Mouse (Mus musculus): Measurements from ENCODE around the gene Ciapin1. TPM values are rescaled to one million over a fixed set of nuclear protein-coding genes. Genes with fewer than 3 reads are reported as not detected.

The Ciapin1 gene
- total and polyA plus RNA-seq, 2 experiments from 2014 or later: 80.6 to 92.2 TPM

DNA sequence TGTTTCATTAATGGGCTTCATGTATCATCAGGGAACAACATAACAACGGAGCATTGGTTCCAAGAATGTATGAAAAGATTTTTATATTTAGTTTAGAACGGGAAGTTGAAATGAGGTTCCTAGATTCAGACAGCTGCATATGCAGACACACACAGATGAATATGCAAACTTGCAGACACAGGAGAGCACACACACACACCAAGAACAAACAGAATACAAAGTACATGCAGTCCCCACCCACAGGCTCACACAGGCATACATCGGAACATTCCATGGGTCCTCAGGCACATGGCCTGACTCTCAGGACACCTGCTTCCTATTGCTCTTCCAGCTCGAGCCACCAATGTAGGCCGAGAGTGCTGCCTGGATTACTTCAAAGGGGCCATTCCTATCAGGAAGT lies 27.3 kb downstream of the Ciapin1 start:
- H3K9ac ChIP-seq (replicated peaks; ENCODE audit: low read depth, low read length): no peak overlapping the region
- no peak for ATAC-seq (ENCODE audit: insufficient read depth, low read depth)
- H3K27ac ChIP-seq (ENCODE audit: low read depth): no peak overlapping the region
- H3K9me3 ChIP-seq (replicated peaks; ENCODE audit: control insufficient read depth, low read length): no peaks in the 10 kb centered on the region
- H3K36me3 ChIP-seq (replicated peaks; ENCODE audit: control insufficient read depth, insufficient read depth, low read length): no peaks in the 10 kb centered on the region
- no peaks in the 10 kb centered on the region for H3K27me3 ChIP-seq (ENCODE audit: control insufficient read depth, insufficient read depth, low read length)
- no peaks in the 10 kb centered on the region for H3K4me1 ChIP-seq (ENCODE audit: control insufficient read depth, insufficient read depth)
- TF ChIP-seq CTCF (IDR thresholded peaks at IDR 0.05; ENCODE audit: low read depth) (no peak), EP300 (IDR thresholded peaks at IDR 0.05; ENCODE audit: low read depth) (no peak)
- no peak overlapping the region for H3K4me2 ChIP-seq (ENCODE audit: low read depth, low read length)
- DNase-seq (ENCODE audit: low spot score): no peak
- no peak overlapping the region for H3K4me3 ChIP-seq (ENCODE audit: low read depth, low read length)
- WGBS: 74% methylated on average over 5 of the region's 5 CpGs

DNA sequence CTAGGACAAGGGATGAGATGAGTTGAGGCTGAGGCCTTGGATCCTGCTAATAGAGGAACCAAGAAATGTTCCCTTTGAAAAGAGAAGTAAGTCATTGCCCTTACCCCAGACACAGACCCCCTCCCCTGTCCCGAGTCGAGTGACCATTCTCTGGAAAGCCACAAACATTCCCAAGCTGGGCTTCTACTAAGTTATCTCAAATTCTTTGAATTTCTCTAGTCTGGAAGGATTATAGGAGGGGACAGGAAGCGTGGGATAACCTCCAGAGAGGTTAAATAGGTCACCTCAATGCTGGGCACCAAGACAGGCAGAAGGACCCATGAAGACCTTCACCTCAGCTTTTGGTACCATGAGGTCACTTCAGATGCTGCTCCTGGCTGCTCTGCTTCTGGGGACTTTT lies 28.0 kb downstream of the Ciapin1 start, which contains the start of gene Ccl17:
Gene Ccl17, plus strand, starts transcription at position 301 of the 400 bp plus-strand sequence.
- H3K27me3 ChIP-seq (ENCODE audit: control insufficient read depth, insufficient read depth, low read length): no peaks in the 10 kb centered on the region
- H3K4me3 ChIP-seq (ENCODE audit: low read depth, low read length): no peak within 1 kb of the TSS
- no peaks in the 10 kb centered on the region for H3K36me3 ChIP-seq (replicated peaks; ENCODE audit: control insufficient read depth, insufficient read depth, low read length)
- H3K27ac ChIP-seq (ENCODE audit: low read depth): no peak within 1 kb of the TSS
- no peak for DNase-seq (ENCODE audit: low spot score)
- 23% methylated on average over 3 of the region's 3 CpGs for WGBS
- no peak for TF ChIP-seq EP300 (IDR thresholded peaks at IDR 0.05; ENCODE audit: low read depth)
- TF ChIP-seq CTCF (IDR thresholded peaks at IDR 0.05; ENCODE audit: low read depth): no peak
- ATAC-seq (ENCODE audit: insufficient read depth, low read depth): no peak
- H3K4me2 ChIP-seq (ENCODE audit: low read depth, low read length): no peak within 1 kb of the TSS
- H3K9me3 ChIP-seq (replicated peaks; ENCODE audit: control insufficient read depth, low read length): no peaks in the 10 kb centered on the region
- no peaks in the 10 kb centered on the region for H3K4me1 ChIP-seq (ENCODE audit: control insufficient read depth, insufficient read depth)
- no peak within 1 kb of the TSS for H3K9ac ChIP-seq (replicated peaks; ENCODE audit: low read depth, low read length)

DNA sequence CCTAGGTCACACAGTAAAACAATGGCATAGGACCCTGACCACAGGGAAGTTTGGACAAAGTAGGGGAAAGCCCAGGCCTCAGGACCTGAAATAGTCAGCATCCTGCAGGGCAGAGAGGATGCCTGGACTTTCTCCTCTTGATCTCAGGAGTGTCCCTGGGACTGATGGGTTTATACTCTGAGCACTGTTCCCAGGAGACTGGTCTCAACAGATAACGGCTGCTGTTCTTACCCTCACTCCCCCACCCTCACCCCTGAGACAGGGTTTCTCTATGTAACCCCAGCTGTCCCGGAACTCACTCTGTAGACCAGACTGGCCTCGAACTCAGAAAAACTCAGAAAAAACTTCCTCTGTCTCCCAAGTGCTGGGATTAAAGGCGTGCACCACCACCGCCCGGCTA lies 29.8 kb downstream of the Ciapin1 start:
- Histone ChIP-seq H3K27me3 (ENCODE audit: control insufficient read depth, insufficient read depth, low read length) (no peaks in the 10 kb centered on the region), H3K9me3 (replicated peaks; ENCODE audit: control insufficient read depth, low read length) (no peaks in the 10 kb centered on the region), H3K27ac (ENCODE audit: low read depth) (no peak overlapping the region), H3K9ac (replicated peaks; ENCODE audit: low read depth, low read length) (no peak overlapping the region), H3K4me1 (ENCODE audit: control insufficient read depth, insufficient read depth) (no peaks in the 10 kb centered on the region), H3K4me2 (ENCODE audit: low read depth, low read length) (no peak overlapping the region), H3K4me3 (ENCODE audit: low read depth, low read length) (no peak overlapping the region), H3K36me3 (replicated peaks; ENCODE audit: control insufficient read depth, insufficient read depth, low read length) (no peaks in the 10 kb centered on the region)
- no peak for ATAC-seq (ENCODE audit: insufficient read depth, low read depth)
- WGBS: 74% methylated on average over 6 of the region's 6 CpGs
- no peak for DNase-seq (ENCODE audit: low spot score)
- no peak for TF ChIP-seq EP300 (IDR thresholded peaks at IDR 0.05; ENCODE audit: low read depth)
- TF ChIP-seq CTCF (IDR thresholded peaks at IDR 0.05; ENCODE audit: low read depth): no peak

- no peaks in the 10 kb centered on the region for H3K36me3 ChIP-seq (replicated peaks; ENCODE audit: control insufficient read depth, insufficient read depth, low read length)
- no peak overlapping the region for H3K9ac ChIP-seq (replicated peaks; ENCODE audit: low read depth, low read length)
- ATAC-seq (ENCODE audit: insufficient read depth, low read depth) (no peak), DNase-seq (ENCODE audit: low spot score) (no peak)
- 44% methylated on average over 7 of the region's 7 CpGs for WGBS
- TF ChIP-seq EP300 (IDR thresholded peaks at IDR 0.05; ENCODE audit: low read depth) (no peak), CTCF (IDR thresholded peaks at IDR 0.05; ENCODE audit: low read depth) (no peak)
- H3K4me2 ChIP-seq (ENCODE audit: low read depth, low read length): no peak overlapping the region
- no peaks in the 10 kb centered on the region for H3K4me1 ChIP-seq (ENCODE audit: control insufficient read depth, insufficient read depth)
- no peaks in the 10 kb centered on the region for H3K27me3 ChIP-seq (ENCODE audit: control insufficient read depth, insufficient read depth, low read length)
- H3K27ac ChIP-seq (ENCODE audit: low read depth): no peak overlapping the region
- no peaks in the 10 kb centered on the region for H3K9me3 ChIP-seq (replicated peaks; ENCODE audit: control insufficient read depth, low read length)
- no peak overlapping the region for H3K4me3 ChIP-seq (ENCODE audit: low read depth, low read length)
Observed at GRCm38 (mm10) chr8:94807506-94807905, 30.7 kb downstream of the Ciapin1 start.

GRCm38 (mm10) chr8:94805811-94806210 lies 32.3 kb downstream of the Ciapin1 start:
- Histone ChIP-seq H3K9ac (replicated peaks; ENCODE audit: low read depth, low read length) (no peak overlapping the region), H3K4me3 (ENCODE audit: low read depth, low read length) (no peak overlapping the region), H3K27ac (ENCODE audit: low read depth) (no peak overlapping the region), H3K4me1 (ENCODE audit: control insufficient read depth, insufficient read depth) (no peaks in the 10 kb centered on the region), H3K36me3 (replicated peaks; ENCODE audit: control insufficient read depth, insufficient read depth, low read length) (no peaks in the 10 kb centered on the region), H3K27me3 (ENCODE audit: control insufficient read depth, insufficient read depth, low read length) (no peaks in the 10 kb centered on the region), H3K9me3 (replicated peaks; ENCODE audit: control insufficient read depth, low read length) (no peaks in the 10 kb centered on the region), H3K4me2 (ENCODE audit: low read depth, low read length) (no peak overlapping the region)
- no peak for TF ChIP-seq CTCF (IDR thresholded peaks at IDR 0.05; ENCODE audit: low read depth)
- TF ChIP-seq EP300 (IDR thresholded peaks at IDR 0.05; ENCODE audit: low read depth): no peak
- no peak for ATAC-seq (ENCODE audit: insufficient read depth, low read depth)
- WGBS: 70% methylated on average over 4 of the region's 4 CpGs
- no peak for DNase-seq (ENCODE audit: low spot score)

Data from heart, postnatal 0 days (tissue).